Comparison of ENCODE assay signal across 8 mouse cellular contexts in the genomic region with DNA sequence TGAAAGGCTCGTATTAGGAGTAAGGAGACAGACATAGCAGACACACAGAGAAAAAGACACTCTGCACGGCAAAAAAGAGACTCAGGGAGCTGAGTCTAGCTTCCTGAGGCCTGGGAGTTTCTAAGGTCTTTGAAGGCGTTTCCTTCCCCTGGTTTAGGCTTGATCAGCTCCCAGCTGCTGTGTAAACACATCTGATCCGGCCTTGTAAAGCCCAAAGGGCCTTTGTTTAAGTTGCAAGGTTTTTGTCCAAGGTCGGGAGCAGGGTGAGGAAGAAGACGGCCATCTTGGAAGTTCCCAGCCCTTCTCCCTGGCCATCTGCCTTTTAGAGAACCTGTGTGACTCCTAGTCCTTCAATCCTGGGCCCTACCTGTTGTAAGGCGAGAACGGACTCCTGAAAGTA. TPM values are rescaled to one million over a fixed set of nuclear protein-coding genes. Genes with fewer than 3 reads are reported as not detected.
DNase-seq lines count a peak whose midpoint lies in the region; ATAC-seq and TF ChIP-seq lines count a peak whose summit lies in the region.
"Had no signal": no experiment of that assay in that cellular context is flagged by ENCODE, and none has a peak within 500 bp of the region (broad histone marks: within the 10 kb centered on the region; RNA-seq: fewer than 3 reads in every experiment).

No protein-coding gene starts in this region.

- intact Hi-C loops in left cerebral cortex, postnatal 25 days (cut with DNase I), result no loop called here

- H3K9ac ChIP-seq in forebrain, postnatal 0 days, result no peak overlapping the region
- no peak overlapping the region for H3K9ac ChIP-seq in limb, embryonic 14.5 days (ENCODE audit: low read depth, low read length, severe bottlenecking)
- H3K9ac ChIP-seq in stomach, postnatal 0 days (ENCODE audit: low read length), result 0 out of 2 replicates have a peak overlapping the region, but pooled peaks have one; percentile 13

- H3K4me1 ChIP-seq in spleen, adult 2 months (ENCODE audit: control insufficient read depth, insufficient read depth, insufficient read length), result peaks cover 11% of the 10 kb centered on the region; the same call in 1 of the 2 replicates
- H3K4me1 ChIP-seq in forebrain, postnatal 0 days (ENCODE audit: insufficient read depth), result no peaks in the 10 kb centered on the region
- peaks cover 9% of the 10 kb centered on the region; the same call in 1 of the 2 replicates for H3K4me1 ChIP-seq in limb, embryonic 14.5 days (ENCODE audit: control insufficient read depth, insufficient read depth, low read length)
- H3K4me1 ChIP-seq in stomach, postnatal 0 days (replicated peaks; ENCODE audit: control insufficient read depth, insufficient read depth), result peaks cover 12% of the 10 kb centered on the region; the same call in 1 of the 2 replicates

- no peaks in the 10 kb centered on the region for H3K27me3 ChIP-seq in spleen, adult 2 months (ENCODE audit: control insufficient read depth, insufficient read depth, low read length)
- H3K27me3 ChIP-seq in forebrain, postnatal 0 days (ENCODE audit: insufficient read depth, low read length), result no peaks in the 10 kb centered on the region
- H3K27me3 ChIP-seq in limb, embryonic 14.5 days (ENCODE audit: control insufficient read depth, insufficient read depth, low read length), result no peaks in the 10 kb centered on the region
- no peaks in the 10 kb centered on the region for H3K27me3 ChIP-seq in stomach, postnatal 0 days (ENCODE audit: control insufficient read depth, insufficient read depth, low read length)

- no peak for TF ChIP-seq POLR2A in spleen, adult 2 months (IDR thresholded peaks at IDR 0.05; ENCODE audit: low read depth, low read length)
- no peak for TF ChIP-seq POLR2A in limb, embryonic 14.5 days (IDR thresholded peaks at IDR 0.05; ENCODE audit: borderline replicate concordance, extremely low read depth, insufficient read depth, insufficient read length)

- 42% methylated on average over 8 of the region's 8 CpGs for WGBS in spleen, adult 2 months
- 55% methylated on average over 8 of the region's 8 CpGs for WGBS in forebrain, postnatal 0 days
- WGBS in limb, embryonic 14.5 days, result 43% methylated on average over 8 of the region's 8 CpGs
- WGBS in stomach, postnatal 0 days, result 34% methylated on average over 8 of the region's 8 CpGs

- H3K4me3 ChIP-seq in spleen, adult 2 months (ENCODE audit: extremely low read depth, insufficient read depth, insufficient read length), result no peak overlapping the region
- no peak overlapping the region for H3K4me3 ChIP-seq in forebrain, postnatal 0 days (ENCODE audit: low read depth, low read length)
- no peak overlapping the region for H3K4me3 ChIP-seq in limb, embryonic 14.5 days (replicated peaks; ENCODE audit: low read length)
- H3K4me3 ChIP-seq in stomach, postnatal 0 days (ENCODE audit: low read depth, low read length), result no peak overlapping the region

- H3K27ac ChIP-seq in spleen, adult 2 months (ENCODE audit: insufficient read depth, low read length), result peak overlapping the region; percentile 39; the same call in 1 of the 2 replicates
- 0 out of 2 replicates have a peak overlapping the region, but pooled peaks have one; percentile 29 for H3K27ac ChIP-seq in forebrain, postnatal 0 days (ENCODE audit: low read depth, low read length)
- 0 out of 2 replicates have a peak overlapping the region, but pooled peaks have one; percentile 28 for H3K27ac ChIP-seq in limb, embryonic 14.5 days (replicated peaks; ENCODE audit: low read depth, low read length)
- peak overlapping the region; percentile 85 for H3K27ac ChIP-seq in stomach, postnatal 0 days (replicated peaks)

- TF ChIP-seq CTCF in spleen, adult 2 months (IDR thresholded peaks at IDR 0.05; ENCODE audit: extremely low read depth, insufficient read depth, insufficient read length, insufficient replicate concordance), result no peak
- no peak for TF ChIP-seq CTCF in forebrain, postnatal 0 days (IDR thresholded peaks at IDR 0.05; ENCODE audit: low read depth)
- TF ChIP-seq CTCF in stomach, postnatal 0 days (IDR thresholded peaks at IDR 0.05; ENCODE audit: low read depth), result no peak

- ATAC-seq in forebrain, postnatal 0 days, result no peak
- ATAC-seq in limb, embryonic 14.5 days (ENCODE audit: low FRiP score, low read depth), result no peak
- peak; percentile 24; the same call in 1 of the 2 replicates for ATAC-seq in stomach, postnatal 0 days (ENCODE audit: low FRiP score, low TSS enrichment)

- TF ChIP-seq EP300 in stomach, postnatal 0 days (optimal IDR thresholded peaks at IDR 0.05), result no peak

- no peak overlapping the region for H3K4me2 ChIP-seq in forebrain, postnatal 0 days (ENCODE audit: low read depth)
- no peak overlapping the region for H3K4me2 ChIP-seq in limb, embryonic 14.5 days (replicated peaks; ENCODE audit: low read depth, low read length, severe bottlenecking)
- no peak overlapping the region for H3K4me2 ChIP-seq in stomach, postnatal 0 days (replicated peaks; ENCODE audit: low read depth)

- no peaks in the 10 kb centered on the region for H3K9me3 ChIP-seq in forebrain, postnatal 0 days (ENCODE audit: low read length)
- peaks cover 4% of the 10 kb centered on the region; the same call in 1 of the 2 replicates for H3K9me3 ChIP-seq in limb, embryonic 14.5 days (ENCODE audit: control insufficient read depth, low read length)
- H3K9me3 ChIP-seq in stomach, postnatal 0 days (ENCODE audit: control insufficient read depth, low read length), result no peaks in the 10 kb centered on the region

- H3K36me3 ChIP-seq in spleen, adult 2 months (ENCODE audit: control insufficient read depth, insufficient read depth, low read length), result no peaks in the 10 kb centered on the region
- no peaks in the 10 kb centered on the region for H3K36me3 ChIP-seq in forebrain, postnatal 0 days (ENCODE audit: insufficient read depth)
- no peaks in the 10 kb centered on the region for H3K36me3 ChIP-seq in limb, embryonic 14.5 days (ENCODE audit: control insufficient read depth, insufficient read depth, low read length)
- no peaks in the 10 kb centered on the region for H3K36me3 ChIP-seq in stomach, postnatal 0 days (ENCODE audit: control insufficient read depth, insufficient read depth, low read length)

- DNase-seq in spleen, adult 2 months (ENCODE audit: low read depth in 1 of 2, low spot score in 2 of 2), result no peak
- no peak for DNase-seq in spleen, postnatal 4 days (ENCODE audit: low spot score in 2 of 2)
- DNase-seq in forebrain, postnatal 0 days, result no peak
- no peak for DNase-seq in limb, embryonic 14.5 days (ENCODE audit: low spot score)
- DNase-seq in stomach, postnatal 0 days (ENCODE audit: low spot score), result peak; percentile 36
- no peak for DNase-seq in layer of hippocampus, adult 18-20 months (ENCODE audit: low spot score in 2 of 2)
- no peak for DNase-seq in left cerebral cortex, postnatal 25 days (ENCODE audit: low spot score in 2 of 2)
- DNase-seq: thymus, postnatal 36 days had no signal

RNA-seq across cellular contexts. Expression of a gene that starts 25.2 kb away (rescaled TPM):
- polyA plus RNA-seq in spleen, adult 2 months (2012; rRNA removed), result 37.5 and 40.8 TPM in 2 replicates
- 17.6 and 19.7 TPM in 2 replicates for total RNA-seq in forebrain, postnatal 0 days (2014; rRNA removed)
- 7.2 and 7.5 TPM in 2 replicates for polyA plus RNA-seq in forebrain, postnatal 0 days (2015; fragmentation: Nextera tagmentation; extraction: Ambion mirVana)
- polyA plus RNA-seq in limb, embryonic 14.5 days (2012; rRNA removed), result 15.3 and 22.8 TPM in 2 replicates
- 17.2 TPM in 2 replicates for polyA plus RNA-seq in limb, embryonic 14.5 days (2014; fragmentation: Nextera tagmentation; extraction: Ambion mirVana)
- polyA plus RNA-seq in stomach, postnatal 0 days (2015; fragmentation: Nextera tagmentation; extraction: Ambion mirVana), result 16.6 and 20.2 TPM in 2 replicates
- 10 to 100 TPM; 76.0 to 77.2 TPM for total RNA-seq in layer of hippocampus, adult 18-20 months (2021)
- 10 to 100 TPM; 52.2 to 57.8 TPM for total RNA-seq in left cerebral cortex, postnatal 25 days (2021)

RNA-seq across cellular contexts. Expression of a gene that starts 58.7 kb away (rescaled TPM):
- 11.4 and 15.0 TPM in 2 replicates for polyA plus RNA-seq in spleen, adult 2 months (2012; rRNA removed)
- total RNA-seq in forebrain, postnatal 0 days (2014; rRNA removed), result 55.4 and 62.5 TPM in 2 replicates
- 38.3 and 40.9 TPM in 2 replicates for polyA plus RNA-seq in forebrain, postnatal 0 days (2015; fragmentation: Nextera tagmentation; extraction: Ambion mirVana)
- 17.4 and 19.2 TPM in 2 replicates for polyA plus RNA-seq in limb, embryonic 14.5 days (2012; rRNA removed)
- polyA plus RNA-seq in limb, embryonic 14.5 days (2014; fragmentation: Nextera tagmentation; extraction: Ambion mirVana), result 12.7 and 15.1 TPM in 2 replicates
- 11.1 and 11.5 TPM in 2 replicates for polyA plus RNA-seq in stomach, postnatal 0 days (2015; fragmentation: Nextera tagmentation; extraction: Ambion mirVana)
- 10 to 100 TPM; 57.2 to 59.5 TPM for total RNA-seq in layer of hippocampus, adult 18-20 months (2021)
- total RNA-seq in left cerebral cortex, postnatal 25 days (2021), result 10 to 100 TPM; 59.0 to 64.8 TPM

RNA-seq across cellular contexts. Expression of a gene that starts 59.6 kb away (rescaled TPM):
- polyA plus RNA-seq in spleen, adult 2 months (2012; rRNA removed), result 4.3 and 6.2 TPM in 2 replicates
- total RNA-seq in forebrain, postnatal 0 days (2014; rRNA removed), result 3.8 and 4.5 TPM in 2 replicates
- 2.4 and 3.9 TPM in 2 replicates for polyA plus RNA-seq in forebrain, postnatal 0 days (2015; fragmentation: Nextera tagmentation; extraction: Ambion mirVana)
- 4.5 and 5.1 TPM in 2 replicates for polyA plus RNA-seq in limb, embryonic 14.5 days (2012; rRNA removed)
- 4.2 and 5.4 TPM in 2 replicates for polyA plus RNA-seq in limb, embryonic 14.5 days (2014; fragmentation: Nextera tagmentation; extraction: Ambion mirVana)
- polyA plus RNA-seq in stomach, postnatal 0 days (2015; fragmentation: Nextera tagmentation; extraction: Ambion mirVana), result 2.5 and 2.6 TPM in 2 replicates
- 1 to 10 TPM; 4.6 to 4.8 TPM for total RNA-seq in layer of hippocampus, adult 18-20 months (2021)
- total RNA-seq in left cerebral cortex, postnatal 25 days (2021), result 1 to 10 TPM; 4.2 TPM

Comparison
In these comparisons a context has a peak if more than half of its experiments do, and no peak if none do; other contexts are left out.
1. H3K27ac ChIP-seq: peak in every context shown above with its lines; median percentile 85 in stomach, postnatal 0 days; 39 in spleen, adult 2 months; 29 in forebrain, postnatal 0 days; 28 in limb, embryonic 14.5 days.